Mouse (Mus musculus): ENCODE data around the gene 6430571L13Rik. TPM values are rescaled to one million over a fixed set of nuclear protein-coding genes. Genes with fewer than 3 reads are reported as not detected.

The 6430571L13Rik gene
- total RNA-seq, 2 experiments from 2014 or later: 1.5 to 1.9 TPM

GRCm38 (mm10) chr9:107307099-107307872 lies 33.1 kb upstream of the 6430571L13Rik start:
- DNase-seq: no peak

DNA sequence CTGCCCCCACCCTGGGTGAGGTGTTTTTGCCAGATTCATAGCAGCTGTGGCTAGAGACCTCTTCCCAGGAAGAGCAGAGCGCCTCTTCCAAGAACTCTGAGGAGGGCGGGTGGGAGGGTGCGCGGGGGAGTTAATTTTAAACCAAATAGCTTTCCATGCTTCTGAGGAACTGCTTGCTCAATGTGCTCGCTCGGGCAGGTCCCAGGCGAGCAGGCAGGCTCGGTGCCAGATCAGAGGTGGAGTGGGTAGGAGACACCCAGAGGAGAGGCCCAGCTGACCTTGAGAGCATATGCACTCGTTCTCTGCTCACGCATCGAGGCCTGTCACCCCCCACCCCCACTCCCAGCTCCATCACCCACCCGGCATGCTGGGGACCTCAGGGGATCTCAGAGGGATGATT lies 32.5 kb upstream of the 6430571L13Rik start:
- DNase-seq: no peak

- no peak for DNase-seq
These were observed 31.9 kb upstream of the 6430571L13Rik start for GRCm38 (mm10) chr9:107308346-107309000.

GRCm38 (mm10) chr9:107309171-107309570 lies 31.2 kb upstream of the 6430571L13Rik start:
- DNase-seq: no peak

GRCm38 (mm10) chr9:107309600-107309999 lies 30.8 kb upstream of the 6430571L13Rik start:
- no peak for DNase-seq

- DNase-seq: no peak
These were observed 27.4 kb upstream of the 6430571L13Rik start for GRCm38 (mm10) chr9:107312811-107313584.

DNA sequence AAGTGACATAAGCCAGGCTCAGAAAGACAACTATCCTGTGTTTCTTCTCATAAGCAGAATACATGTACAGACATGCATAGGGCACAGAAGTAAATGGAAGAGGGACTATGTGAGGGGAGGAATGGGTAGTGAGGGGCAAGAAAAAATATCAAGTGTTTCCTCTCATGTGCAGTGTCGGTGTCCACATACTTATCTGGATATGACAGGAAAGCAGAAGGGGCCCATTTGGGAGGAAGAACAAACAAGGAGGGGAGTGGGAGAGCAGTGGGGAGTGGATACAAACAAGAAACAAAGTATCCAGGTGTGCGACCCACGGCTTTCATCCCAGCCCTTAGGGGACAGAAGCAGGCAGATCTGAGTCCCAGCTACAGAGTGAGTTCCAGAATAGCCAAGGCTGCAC lies 26.5 kb upstream of the 6430571L13Rik start:
- no peak for DNase-seq

DNA sequence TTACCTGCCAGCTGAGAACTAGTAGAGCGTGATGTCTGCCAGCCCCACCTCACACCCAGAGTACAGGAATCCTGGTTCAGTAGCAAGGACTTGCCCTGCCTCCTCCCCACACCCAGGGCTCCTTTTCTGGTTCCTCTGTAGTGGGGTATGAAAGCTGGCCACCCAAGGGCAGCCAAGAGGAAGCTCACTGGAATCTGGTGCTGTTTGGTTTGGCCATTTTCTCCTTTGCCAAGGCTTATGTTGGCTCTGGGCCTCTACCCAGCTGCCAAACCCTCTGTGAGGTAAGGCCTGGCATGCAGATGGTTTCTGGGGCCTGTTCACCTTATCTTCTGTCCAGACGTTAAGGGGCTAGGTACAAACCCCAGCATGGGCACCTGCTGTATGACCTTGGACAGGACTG lies 24.6 kb upstream of the 6430571L13Rik start:
- DNase-seq: no peak

- no peak for DNase-seq
These were observed 17.8 kb upstream of the 6430571L13Rik start for GRCm38 (mm10) chr9:107322461-107323050.

- DNase-seq: peak; percentile 25 to 45
These were observed 16.8 kb upstream of the 6430571L13Rik start for GRCm38 (mm10) chr9:107323558-107323957.

DNA sequence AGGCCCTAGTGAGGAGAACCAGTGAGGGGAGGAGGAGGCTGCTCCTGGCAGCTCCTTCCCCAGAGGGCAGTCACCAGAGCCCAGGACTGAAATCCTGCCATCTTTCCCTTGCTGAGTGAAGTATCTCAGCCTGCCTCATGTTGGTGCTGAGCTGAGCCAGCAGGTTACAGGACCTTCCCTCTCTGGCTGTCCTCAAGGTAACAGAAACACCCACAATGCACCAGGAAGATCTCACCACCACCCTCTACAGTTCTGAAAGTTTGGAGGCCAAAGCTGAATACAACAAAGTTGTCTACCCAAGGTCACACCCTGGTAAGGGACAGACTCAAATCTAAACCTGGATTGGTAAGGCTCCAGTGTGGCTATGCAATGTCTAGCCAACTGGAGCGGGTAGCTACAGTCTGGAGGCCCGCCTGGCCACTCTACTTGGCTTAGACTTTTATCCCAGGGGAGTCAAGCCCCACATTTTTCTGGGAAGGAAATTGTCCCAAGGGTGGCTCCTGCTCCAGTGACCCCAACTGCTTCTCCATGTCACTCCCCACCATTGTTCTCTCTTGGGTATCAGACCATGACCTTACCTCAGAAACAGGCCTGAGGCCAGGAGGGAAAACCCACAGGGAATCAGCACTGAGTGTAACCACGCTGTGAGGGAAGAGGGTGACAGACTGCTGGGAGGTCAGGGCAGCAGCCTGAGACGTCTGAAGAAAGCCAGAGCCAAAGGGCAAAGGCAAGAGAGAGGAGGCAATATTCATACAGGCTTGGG lies 15.4 kb upstream of the 6430571L13Rik start:
- DNase-seq: no peak

DNA sequence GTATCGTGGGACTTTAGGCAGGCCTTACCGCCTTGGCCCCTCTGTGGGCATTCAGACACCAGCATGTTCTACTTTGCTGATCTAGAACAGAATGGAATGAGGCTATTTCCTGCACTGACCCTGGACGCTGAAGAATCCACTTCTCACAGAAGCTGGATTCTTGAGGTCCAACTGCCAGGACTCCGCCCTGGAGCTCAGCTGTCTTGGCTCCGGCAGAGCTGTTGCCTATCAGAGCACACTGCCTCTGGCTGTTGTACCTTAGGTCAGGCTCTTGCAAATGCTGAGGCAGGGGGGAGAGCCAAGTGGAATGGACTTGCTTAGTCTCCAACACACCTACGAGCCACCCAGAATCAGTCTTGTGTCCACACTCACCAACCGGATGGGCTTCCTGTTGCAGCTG lies 14.5 kb upstream of the 6430571L13Rik start:
- DNase-seq: no peak

- no peak for DNase-seq
These were observed 12.4 kb upstream of the 6430571L13Rik start for GRCm38 (mm10) chr9:107327879-107328620.

GRCm38 (mm10) chr9:107330791-107331190 lies 9.6 kb upstream of the 6430571L13Rik start:
- DNase-seq: no peak

- DNase-seq: no peak
These were observed 6.7 kb upstream of the 6430571L13Rik start for GRCm38 (mm10) chr9:107333686-107334085.

DNA sequence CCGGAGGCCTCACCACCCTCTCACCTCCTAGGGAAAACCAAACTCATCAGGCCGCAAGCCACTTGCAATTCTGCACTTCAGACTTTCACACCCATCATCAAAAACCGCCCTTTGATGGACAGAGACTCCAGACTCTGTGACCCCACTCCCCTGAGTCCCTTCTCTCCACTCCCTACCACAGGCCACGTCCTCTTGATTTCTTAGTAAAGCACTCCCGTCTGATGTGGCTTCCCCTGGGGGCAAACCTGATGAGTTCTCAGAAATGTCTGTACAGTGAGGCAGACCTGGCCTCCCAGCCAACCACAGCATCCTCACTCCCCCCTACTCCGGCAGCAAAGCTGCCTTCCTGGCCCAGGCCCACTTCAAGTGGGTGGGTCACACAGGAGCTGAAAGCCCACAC lies 6.0 kb upstream of the 6430571L13Rik start:
- no peak for DNase-seq

GRCm38 (mm10) chr9:107335046-107335445 lies 5.4 kb upstream of the 6430571L13Rik start:
- no peak for DNase-seq

DNA sequence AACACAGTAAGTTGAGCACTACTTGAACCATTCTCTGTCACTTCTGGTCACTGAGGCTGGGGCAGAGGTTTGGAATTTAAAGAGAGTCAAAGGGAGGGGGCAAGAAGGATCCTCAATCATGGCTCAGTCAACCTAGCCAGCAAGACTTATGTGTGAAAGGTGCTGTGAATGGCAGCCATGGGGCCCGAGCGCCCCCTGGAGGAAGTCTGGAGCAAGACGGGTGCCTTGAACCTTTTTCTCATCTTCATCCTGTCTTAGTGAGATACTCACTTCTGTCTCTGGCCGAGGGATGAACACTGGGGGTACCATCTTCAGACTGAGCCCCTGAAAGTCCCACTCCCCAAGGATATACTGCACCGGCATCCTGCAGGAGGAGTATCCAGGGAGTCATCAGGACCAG lies 4.5 kb upstream of the 6430571L13Rik start:
- DNase-seq: peak; percentile 53 to 56

GRCm38 (mm10) chr9:107336386-107336785 lies 4.0 kb upstream of the 6430571L13Rik start:
- no peak for DNase-seq

DNA sequence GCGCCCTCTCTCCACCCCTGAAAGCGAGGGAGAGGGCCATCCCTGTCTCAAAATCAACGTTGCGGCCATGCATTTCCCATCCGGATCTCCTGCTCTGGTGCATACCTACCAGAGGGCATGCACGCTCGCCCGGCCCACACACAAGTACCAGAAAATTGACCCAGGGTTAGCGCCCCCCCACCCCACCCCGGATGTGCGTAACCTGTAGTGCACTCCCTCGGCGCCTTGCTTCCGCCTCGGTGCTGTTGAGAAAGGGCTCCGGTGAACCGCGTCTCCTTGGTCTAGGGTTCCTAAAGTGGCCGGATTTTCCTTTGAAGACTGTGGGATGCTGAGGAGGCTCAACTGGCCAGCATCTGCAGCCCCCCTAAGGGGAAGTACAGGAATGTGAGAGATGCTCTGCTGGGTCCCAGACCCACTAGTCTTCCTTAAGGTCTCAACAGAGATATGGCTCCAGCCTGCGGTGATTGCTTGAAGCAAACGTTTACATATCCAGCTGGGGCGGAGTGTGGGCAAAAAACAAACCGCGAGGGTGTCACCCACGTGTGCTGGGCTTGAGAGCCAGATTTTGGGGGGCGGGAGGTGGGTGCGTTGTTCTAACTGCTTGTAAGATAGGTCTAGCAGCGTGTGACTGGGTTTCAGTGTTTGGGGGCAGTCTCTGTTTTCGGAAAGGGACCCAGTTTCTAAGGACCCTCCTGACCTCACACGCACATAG lies 2.1 kb upstream of the 6430571L13Rik start, which contains the start of gene Hemk1:
TSS of gene Hemk1 (minus strand) at position 179 of the 712 bp plus-strand sequence.
- DNase-seq: peak; percentile 71 to 76

Measured in layer of hippocampus, postnatal 36 days (tissue).